Mouse (Mus musculus): Measurements from ENCODE around the gene Zswim3. TPM values are rescaled to one million over a fixed set of nuclear protein-coding genes. Genes with fewer than 3 reads are reported as not detected.

Zswim3 gene
- polyA plus RNA-seq, 1 experiment from 2014 or later: 6.4 TPM

GRCm38 (mm10) chr2:164785481-164786387, 19.2 kb upstream of the Zswim3 start, which contains the start of gene Snx21:
TSS of gene Snx21 (plus strand) at chr2:164785823.
- 0% methylated on average over 34 of the region's 89 CpGs for WGBS
- H3K27ac ChIP-seq (replicated peaks; ENCODE audit: low read depth, low read length): peak within 1 kb of the TSS; percentile 82
- peak within 1 kb of the TSS; percentile 87 for H3K4me2 ChIP-seq (ENCODE audit: low read depth, low read length)
- peak within 1 kb of the TSS; percentile 83 for H3K9ac ChIP-seq (ENCODE audit: low read depth, low read length)
- ATAC-seq (ENCODE audit: low read depth) (peak; percentile 91), DNase-seq (ENCODE audit: low spot score) (peak; percentile 95)
- H3K9me3 ChIP-seq (ENCODE audit: control insufficient read depth, low read length): no peaks in the 10 kb centered on the region
- H3K27me3 ChIP-seq (replicated peaks; ENCODE audit: control insufficient read depth, insufficient read depth, low read length): no peaks in the 10 kb centered on the region
- peaks cover 8% of the 10 kb centered on the region for H3K4me1 ChIP-seq (ENCODE audit: control insufficient read depth, insufficient read depth, low read length)
- peaks cover 17% of the 10 kb centered on the region; the same call in 1 of the 2 replicates for H3K36me3 ChIP-seq (ENCODE audit: control insufficient read depth, insufficient read depth, low read length)
- peak within 1 kb of the TSS; percentile 66 for H3K4me3 ChIP-seq (ENCODE audit: low read depth, low read length)

GRCm38 (mm10) chr2:164786388-164786885, 18.5 kb upstream of the Zswim3 start:
- H3K27ac ChIP-seq (replicated peaks; ENCODE audit: low read depth, low read length): peak overlapping the region; percentile 82
- H3K27me3 ChIP-seq (replicated peaks; ENCODE audit: control insufficient read depth, insufficient read depth, low read length): no peaks in the 10 kb centered on the region
- H3K4me2 ChIP-seq (ENCODE audit: low read depth, low read length): peak overlapping the region; percentile 87
- H3K4me3 ChIP-seq (ENCODE audit: low read depth, low read length): peak overlapping the region; percentile 66
- WGBS: 7% methylated on average over 15 of the region's 15 CpGs
- peaks cover 25% of the 10 kb centered on the region; the same call in 1 of the 2 replicates for H3K36me3 ChIP-seq (ENCODE audit: control insufficient read depth, insufficient read depth, low read length)
- H3K4me1 ChIP-seq (ENCODE audit: control insufficient read depth, insufficient read depth, low read length): peaks cover 8% of the 10 kb centered on the region
- ATAC-seq (ENCODE audit: low read depth) (0 out of 2 replicates have a peak, but pooled peaks have one; percentile 6), DNase-seq (ENCODE audit: low spot score) (peak; percentile 47)
- H3K9me3 ChIP-seq (ENCODE audit: control insufficient read depth, low read length): no peaks in the 10 kb centered on the region
- peak overlapping the region; percentile 83 for H3K9ac ChIP-seq (ENCODE audit: low read depth, low read length)

- peaks cover 8% of the 10 kb centered on the region for H3K4me1 ChIP-seq (ENCODE audit: control insufficient read depth, insufficient read depth, low read length)
- peak overlapping the region; percentile 83; the same call in 1 of the 2 replicates for H3K9ac ChIP-seq (ENCODE audit: low read depth, low read length)
- ATAC-seq (ENCODE audit: low read depth) (no peak), DNase-seq (ENCODE audit: low spot score) (no peak)
- no peak overlapping the region for H3K27ac ChIP-seq (replicated peaks; ENCODE audit: low read depth, low read length)
- H3K9me3 ChIP-seq (ENCODE audit: control insufficient read depth, low read length): no peaks in the 10 kb centered on the region
- 75% methylated on average over 3 of the region's 3 CpGs for WGBS
- no peaks in the 10 kb centered on the region for H3K27me3 ChIP-seq (replicated peaks; ENCODE audit: control insufficient read depth, insufficient read depth, low read length)
- peak overlapping the region; percentile 66 for H3K4me3 ChIP-seq (ENCODE audit: low read depth, low read length)
- H3K36me3 ChIP-seq (ENCODE audit: control insufficient read depth, insufficient read depth, low read length): peaks cover 30% of the 10 kb centered on the region
- H3K4me2 ChIP-seq (ENCODE audit: low read depth, low read length): peak overlapping the region; percentile 87
Observed at GRCm38 (mm10) chr2:164787032-164787431, 17.9 kb upstream of the Zswim3 start.

- DNase-seq (ENCODE audit: low spot score) (no peak), ATAC-seq (ENCODE audit: low read depth) (no peak)
- Histone ChIP-seq H3K4me2 (ENCODE audit: low read depth, low read length) (peak overlapping the region; percentile 87), H3K27me3 (replicated peaks; ENCODE audit: control insufficient read depth, insufficient read depth, low read length) (no peaks in the 10 kb centered on the region), H3K9me3 (ENCODE audit: control insufficient read depth, low read length) (no peaks in the 10 kb centered on the region), H3K4me3 (ENCODE audit: low read depth, low read length) (peak overlapping the region; percentile 10; the same call in 1 of the 2 replicates), H3K27ac (replicated peaks; ENCODE audit: low read depth, low read length) (no peak overlapping the region), H3K36me3 (ENCODE audit: control insufficient read depth, insufficient read depth, low read length) (peaks cover 38% of the 10 kb centered on the region), H3K9ac (ENCODE audit: low read depth, low read length) (no peak overlapping the region), H3K4me1 (ENCODE audit: control insufficient read depth, insufficient read depth, low read length) (peaks cover 8% of the 10 kb centered on the region)
- 72% methylated on average over 10 of the region's 10 CpGs for WGBS
Observed at GRCm38 (mm10) chr2:164787779-164788178, 17.1 kb upstream of the Zswim3 start.

- Histone ChIP-seq H3K36me3 (ENCODE audit: control insufficient read depth, insufficient read depth, low read length) (peaks cover 44% of the 10 kb centered on the region), H3K9ac (ENCODE audit: low read depth, low read length) (no peak overlapping the region), H3K27ac (replicated peaks; ENCODE audit: low read depth, low read length) (no peak overlapping the region), H3K4me3 (ENCODE audit: low read depth, low read length) (no peak overlapping the region), H3K4me1 (ENCODE audit: control insufficient read depth, insufficient read depth, low read length) (peaks cover 8% of the 10 kb centered on the region), H3K27me3 (replicated peaks; ENCODE audit: control insufficient read depth, insufficient read depth, low read length) (no peaks in the 10 kb centered on the region), H3K4me2 (ENCODE audit: low read depth, low read length) (no peak overlapping the region), H3K9me3 (ENCODE audit: control insufficient read depth, low read length) (no peaks in the 10 kb centered on the region)
- DNase-seq (ENCODE audit: low spot score) (no peak), ATAC-seq (ENCODE audit: low read depth) (no peak)
- WGBS: 73% methylated on average over 4 of the region's 4 CpGs
Observed at GRCm38 (mm10) chr2:164788411-164788810, 16.5 kb upstream of the Zswim3 start.

GRCm38 (mm10) chr2:164790451-164790850, 14.4 kb upstream of the Zswim3 start:
- H3K27ac ChIP-seq (replicated peaks; ENCODE audit: low read depth, low read length): no peak overlapping the region
- H3K9me3 ChIP-seq (ENCODE audit: control insufficient read depth, low read length): no peaks in the 10 kb centered on the region
- H3K4me3 ChIP-seq (ENCODE audit: low read depth, low read length): no peak overlapping the region
- H3K36me3 ChIP-seq (ENCODE audit: control insufficient read depth, insufficient read depth, low read length): peaks cover 62% of the 10 kb centered on the region
- no peaks in the 10 kb centered on the region for H3K27me3 ChIP-seq (replicated peaks; ENCODE audit: control insufficient read depth, insufficient read depth, low read length)
- no peak for DNase-seq (ENCODE audit: low spot score)
- no peak for ATAC-seq (ENCODE audit: low read depth)
- no peak overlapping the region for H3K9ac ChIP-seq (ENCODE audit: low read depth, low read length)
- 72% methylated on average over 4 of the region's 4 CpGs for WGBS
- H3K4me2 ChIP-seq (ENCODE audit: low read depth, low read length): no peak overlapping the region
- H3K4me1 ChIP-seq (ENCODE audit: control insufficient read depth, insufficient read depth, low read length): peaks cover 8% of the 10 kb centered on the region

- DNase-seq (ENCODE audit: low spot score) (no peak), ATAC-seq (ENCODE audit: low read depth) (no peak)
- H3K9ac ChIP-seq (ENCODE audit: low read depth, low read length): no peak overlapping the region; the same call in 1 of the 2 replicates
- WGBS: 91% methylated on average over 18 of the region's 18 CpGs
- H3K4me1 ChIP-seq (ENCODE audit: control insufficient read depth, insufficient read depth, low read length): peaks cover 3% of the 10 kb centered on the region; the same call in 1 of the 2 replicates
- H3K9me3 ChIP-seq (ENCODE audit: control insufficient read depth, low read length): no peaks in the 10 kb centered on the region
- H3K4me2 ChIP-seq (ENCODE audit: low read depth, low read length): no peak overlapping the region
- no peak overlapping the region for H3K4me3 ChIP-seq (ENCODE audit: low read depth, low read length)
- H3K27me3 ChIP-seq (replicated peaks; ENCODE audit: control insufficient read depth, insufficient read depth, low read length): no peaks in the 10 kb centered on the region
- no peak overlapping the region for H3K27ac ChIP-seq (replicated peaks; ENCODE audit: low read depth, low read length)
- H3K36me3 ChIP-seq (ENCODE audit: control insufficient read depth, insufficient read depth, low read length): peaks cover 76% of the 10 kb centered on the region
Observed at GRCm38 (mm10) chr2:164791841-164792261, 13.0 kb upstream of the Zswim3 start.

GRCm38 (mm10) chr2:164792400-164793190, 12.3 kb upstream of the Zswim3 start:
- H3K4me1 ChIP-seq (ENCODE audit: control insufficient read depth, insufficient read depth, low read length): no peaks in the 10 kb centered on the region
- no peak for ATAC-seq (ENCODE audit: low read depth)
- H3K27me3 ChIP-seq (replicated peaks; ENCODE audit: control insufficient read depth, insufficient read depth, low read length): no peaks in the 10 kb centered on the region
- H3K27ac ChIP-seq (replicated peaks; ENCODE audit: low read depth, low read length): no peak overlapping the region
- no peak overlapping the region for H3K4me2 ChIP-seq (ENCODE audit: low read depth, low read length)
- H3K36me3 ChIP-seq (ENCODE audit: control insufficient read depth, insufficient read depth, low read length): peaks cover 81% of the 10 kb centered on the region
- DNase-seq (ENCODE audit: low spot score): no peak
- 91% methylated on average over 12 of the region's 12 CpGs for WGBS
- no peak overlapping the region for H3K9ac ChIP-seq (ENCODE audit: low read depth, low read length)
- H3K4me3 ChIP-seq (ENCODE audit: low read depth, low read length): no peak overlapping the region
- no peaks in the 10 kb centered on the region for H3K9me3 ChIP-seq (ENCODE audit: control insufficient read depth, low read length)
